Mouse (Mus musculus): ENCODE results near the gene Ldlrad3.

DNA sequence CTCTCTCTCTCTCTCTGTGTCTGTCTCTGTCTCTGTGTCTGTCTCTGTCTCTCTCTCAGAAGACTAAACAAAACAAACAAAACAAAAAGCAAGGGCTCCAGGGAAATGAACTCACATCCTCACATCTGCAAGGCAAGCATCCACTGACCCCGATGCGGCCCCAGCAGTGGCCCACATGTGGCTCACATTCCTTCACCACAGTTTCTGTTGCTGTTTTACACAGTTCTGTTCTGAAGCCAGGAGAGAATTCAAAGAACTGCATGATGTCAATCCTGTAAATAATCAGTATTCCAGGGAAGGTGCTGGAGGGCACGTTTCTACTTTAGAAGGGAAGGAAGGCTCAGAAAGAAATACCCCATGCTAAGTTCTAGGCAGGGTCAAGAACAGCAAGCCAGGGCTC lies 91.9 kb downstream of the Ldlrad3 start:
- TF ChIP-seq CTCF (IDR thresholded peaks at IDR 0.05; ENCODE audit: control insufficient read depth, insufficient read depth, insufficient read length) (no peak), CEBPB (IDR thresholded peaks at IDR 0.05; ENCODE audit: low read depth) (no peak), USF1 (IDR thresholded peaks at IDR 0.05; ENCODE audit: low read depth) (no peak), MYOG (IDR thresholded peaks at IDR 0.05; ENCODE audit: control insufficient read depth, extremely low read depth, insufficient read length) (no peak), MYOD1 (IDR thresholded peaks at IDR 0.05; ENCODE audit: control insufficient read depth, insufficient read length, low read depth) (no peak), MAX (IDR thresholded peaks at IDR 0.05) (no peak), FOSL1 (IDR thresholded peaks at IDR 0.05; ENCODE audit: insufficient read depth, low read length, poor library complexity, severe bottlenecking) (no peak)
